ENCODE assay signal across 22 mouse cellular contexts in the genomic region with DNA sequence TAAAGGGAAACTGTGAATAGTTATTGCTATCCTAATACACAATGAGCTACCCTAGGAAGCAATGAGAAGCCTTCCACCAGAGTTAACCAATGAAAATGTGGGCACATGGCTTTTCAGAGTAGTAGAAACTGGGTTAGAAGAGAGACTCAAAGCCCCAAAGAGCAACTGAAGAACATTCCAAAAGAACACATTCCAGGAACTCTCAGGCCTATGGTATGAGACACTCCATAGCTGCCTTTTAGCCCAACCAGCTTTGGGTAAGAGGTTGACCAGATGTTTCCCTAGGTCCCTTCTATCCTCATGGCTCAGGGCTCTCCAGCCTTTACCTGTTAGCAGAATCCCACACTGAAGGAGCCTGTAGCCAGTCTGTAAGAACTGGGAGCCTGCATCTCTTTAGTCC. TPM values are rescaled to one million over a fixed set of nuclear protein-coding genes. Genes with fewer than 3 reads are reported as not detected.
DNase-seq lines count a peak whose midpoint lies in the region; ATAC-seq and TF ChIP-seq lines count a peak whose summit lies in the region.
"Had no signal": no experiment of that assay in that cellular context is flagged by ENCODE, and none has a peak within 500 bp of the region (broad histone marks: within the 10 kb centered on the region; RNA-seq: fewer than 3 reads in every experiment).

No protein-coding gene starts in this region.

- no peak for TF ChIP-seq CTCF in lung, postnatal 0 days (IDR thresholded peaks at IDR 0.05)
- TF ChIP-seq CTCF in Patski (IDR thresholded peaks at IDR 0.05) = no peak

- ATAC-seq in lung, postnatal 0 days = peak; percentile 81
- ATAC-seq in midbrain, embryonic 11.5 days (ENCODE audit: low FRiP score) = no peak
- peak; percentile 50 for ATAC-seq in Patski
- ATAC-seq: activated CD4-positive, CD25-positive, alpha-beta regulatory T cell, adult 4 months; CD4-positive, CD25-positive, alpha-beta regulatory T cell, adult 4 months had no signal

- no peak overlapping the region for H3K27ac ChIP-seq in lung, postnatal 0 days (ENCODE audit: low read length)
- no peak overlapping the region for H3K27ac ChIP-seq in midbrain, embryonic 11.5 days (ENCODE audit: low read depth, low read length)
- H3K27ac ChIP-seq in midbrain, embryonic 10.5 days (replicated peaks) = no peak overlapping the region

- in situ Hi-C loops in Patski (cut with MboI; ENCODE audit: low pct_unique_long_range_greater_than_20kb) = no loop called here

- H3K36me3 ChIP-seq in lung, postnatal 0 days (ENCODE audit: insufficient read depth, low read length) = no peaks in the 10 kb centered on the region
- H3K36me3 ChIP-seq in midbrain, embryonic 11.5 days (ENCODE audit: control insufficient read depth, insufficient read depth, low read length) = no peaks in the 10 kb centered on the region
- no peaks in the 10 kb centered on the region for H3K36me3 ChIP-seq in midbrain, embryonic 10.5 days
- H3K36me3 ChIP-seq: G1E had no signal

- no peaks in the 10 kb centered on the region for H3K9me3 ChIP-seq in lung, postnatal 0 days (ENCODE audit: low read length)
- no peaks in the 10 kb centered on the region for H3K9me3 ChIP-seq in midbrain, embryonic 11.5 days (ENCODE audit: control insufficient read depth, low read length)
- no peaks in the 10 kb centered on the region for H3K9me3 ChIP-seq in midbrain, embryonic 10.5 days (replicated peaks)

- no peak overlapping the region for H3K4me2 ChIP-seq in lung, postnatal 0 days (replicated peaks; ENCODE audit: low read depth, low read length)
- H3K4me2 ChIP-seq in midbrain, embryonic 11.5 days = no peak overlapping the region

- H3K4me1 ChIP-seq in lung, postnatal 0 days (ENCODE audit: insufficient read depth, low read depth, low read length) = no peaks in the 10 kb centered on the region
- peaks cover 3% of the 10 kb centered on the region; the same call in 1 of the 2 replicates for H3K4me1 ChIP-seq in midbrain, embryonic 11.5 days (ENCODE audit: control insufficient read depth, insufficient read depth, low read length)
- peaks cover 20% of the 10 kb centered on the region for H3K4me1 ChIP-seq in midbrain, embryonic 10.5 days

- CTCF ChIA-PET in Patski (lab: Charles Lee) = interaction anchor here (1.0 to 8.5 kb wide), 3 partner anchors 8 to 48 kb away, joined by 3 to 58 read pairs (median 4); no protein-coding TSS in a partner anchor

- POLR2A ChIA-PET in Patski (lab: Charles Lee) = no interaction called here

- H3K4me3 ChIP-seq in lung, postnatal 0 days (ENCODE audit: low read depth, low read length) = no peak overlapping the region
- H3K4me3 ChIP-seq in midbrain, embryonic 11.5 days (ENCODE audit: low read depth, low read length) = no peak overlapping the region
- no peak overlapping the region for H3K4me3 ChIP-seq in midbrain, embryonic 10.5 days

- peak; percentile 66 for TF ChIP-seq EP300 in lung, postnatal 0 days (IDR thresholded peaks at IDR 0.05)

- H3K9ac ChIP-seq in lung, postnatal 0 days (replicated peaks; ENCODE audit: low read depth) = no peak overlapping the region
- H3K9ac ChIP-seq in midbrain, embryonic 11.5 days (ENCODE audit: low read length) = no peak overlapping the region

- peak; percentile 58 for DNase-seq in lung, postnatal 0 days (ENCODE audit: low spot score)
- no peak for DNase-seq in lung, postnatal 25 days (ENCODE audit: low spot score)
- peak; percentile 26 for DNase-seq in midbrain, embryonic 11.5 days (ENCODE audit: low spot score, missing footprints)
- no peak for DNase-seq in midbrain, embryonic 10.5 days (ENCODE audit: low spot score)
- no peak for DNase-seq in Patski (ENCODE audit: low read depth, low spot score)
- DNase-seq in cerebellum, adult 11 months = no peak
- DNase-seq: adrenal gland, adult 2 months; adrenal gland, adult 8-10 months; adrenal gland, postnatal 10 days; adrenal gland, postnatal 14 days; adrenal gland, postnatal 25 days; adrenal gland, postnatal 36 days; B cell, adult 2 months; cerebellum, adult 11-12 months; cerebellum, adult 18-20 months; cerebellum, adult 2 months; cerebellum, adult 8-10 months had no signal

- no peaks in the 10 kb centered on the region for H3K27me3 ChIP-seq in lung, postnatal 0 days (replicated peaks; ENCODE audit: insufficient read depth, low read length)
- H3K27me3 ChIP-seq in midbrain, embryonic 11.5 days (ENCODE audit: control insufficient read depth, insufficient read depth, low read length) = no peaks in the 10 kb centered on the region
- no peaks in the 10 kb centered on the region for H3K27me3 ChIP-seq in midbrain, embryonic 10.5 days (ENCODE audit: low read depth, poor library complexity, severe bottlenecking)
- no peaks in the 10 kb centered on the region for H3K27me3 ChIP-seq in Patski

RNA-seq across cellular contexts. Expression of a gene that starts 11.5 kb away (rescaled TPM):
- polyA plus RNA-seq in lung, postnatal 0 days (2015; fragmentation: Nextera tagmentation; extraction: Ambion mirVana) = not detected in 2 replicates
- polyA plus RNA-seq in midbrain, embryonic 11.5 days (2014; fragmentation: Nextera tagmentation; extraction: Ambion mirVana) = not detected in 2 replicates
- polyA plus RNA-seq in midbrain, embryonic 10.5 days (2016; fragmentation: Nextera tagmentation; extraction: Ambion mirVana) = not detected in 2 replicates
- not detected for polyA plus RNA-seq in Patski (2021)
- polyA plus RNA-seq: activated CD4-positive, CD25-positive, alpha-beta regulatory T cell, adult 4 months; adrenal gland, adult 2 months; brain, embryonic 14.5 days; C2C12; CD4-positive, CD25-positive, alpha-beta regulatory T cell, adult 4 months; cerebellum, adult 2 months; G1E had no signal

RNA-seq across cellular contexts. Expression of a gene that starts 46.7 kb away (rescaled TPM):
- polyA plus RNA-seq in lung, postnatal 0 days (2015; fragmentation: Nextera tagmentation; extraction: Ambion mirVana) = 12.8 and 34.0 TPM in 2 replicates
- polyA plus RNA-seq in midbrain, embryonic 11.5 days (2014; fragmentation: Nextera tagmentation; extraction: Ambion mirVana) = 4.3 and 5.7 TPM in 2 replicates
- polyA plus RNA-seq in midbrain, embryonic 10.5 days (2016; fragmentation: Nextera tagmentation; extraction: Ambion mirVana) = 1.7 and 3.8 TPM in 2 replicates
- 0.01 TPM for polyA plus RNA-seq in Patski (2021)
- polyA plus RNA-seq: activated CD4-positive, CD25-positive, alpha-beta regulatory T cell, adult 4 months; CD4-positive, CD25-positive, alpha-beta regulatory T cell, adult 4 months; G1E had no signal

Comparison
In these comparisons a context has a peak if more than half of its experiments do, and no peak if none do; other contexts are left out.
1. DNase-seq: peak in lung, postnatal 0 days (single experiment) and midbrain, embryonic 11.5 days (single experiment); none in lung, postnatal 25 days (single experiment), midbrain, embryonic 10.5 days (single experiment), Patski (single experiment) and cerebellum, adult 11 months (single experiment).